Mouse (Mus musculus) CD4-positive naive resting alpha-beta T cell, adult 57 days (primary cell): ENCODE measurements around the gene Haus8. TPM values are rescaled to one million over a fixed set of nuclear protein-coding genes. Genes with fewer than 3 reads are reported as not detected.

ENCODE experiments used
- total RNA-seq: library from RNA; stranded (reverse); gene quantifications from one replicate; pipeline ENCODE4 v1.2.4, GENCODE M21; 2023

Gene Haus8
- 27.1 TPM for total RNA-seq

GRCm38 (mm10) chr8:71272286-71273150 lies at the start of gene Haus8, which contains the start of gene Myo9b:
Haus8 (minus strand) TSS chr8:71272934.
Myo9b (plus strand) TSS chr8:71272714.

Other genes with a start within 250 kb of the Haus8 start
- gene Myo9b, start 220 bp downstream of the Haus8 start, total RNA-seq: 140 TPM
- gene Use1, start 93.9 kb upstream of the Haus8 start, total RNA-seq: 295 TPM
- 19.0 TPM for gene Ocel1, start 98.4 kb upstream of the Haus8 start, total RNA-seq
- gene Nr2f6, start 109.0 kb upstream of the Haus8 start, total RNA-seq: 4.8 TPM
- gene Ushbp1, start 122.9 kb upstream of the Haus8 start, total RNA-seq: 0.47 TPM
- 107 TPM for gene Babam1, start 123.9 kb upstream of the Haus8 start, total RNA-seq
- 1.6 TPM for gene Ankle1, start 133.1 kb upstream of the Haus8 start, total RNA-seq
- gene Abhd8, start 190.7 kb upstream of the Haus8 start, total RNA-seq: 94.1 TPM
- gene Mrpl34, start 192.0 kb upstream of the Haus8 start, total RNA-seq: 33.8 TPM
- 106 TPM for gene Dda1, start 196.3 kb upstream of the Haus8 start, total RNA-seq
- 22.8 TPM for gene Ano8, start 213.0 kb upstream of the Haus8 start, total RNA-seq
- gene Gtpbp3, start 215.2 kb upstream of the Haus8 start, total RNA-seq: 15.5 TPM
- gene Plvap, start 238.8 kb upstream of the Haus8 start, total RNA-seq: 2.1 TPM